Mouse (Mus musculus) cerebellum, postnatal 4 days (tissue): ENCODE results near the gene Crtc1.

ENCODE experiments used
- DNase-seq, 2 experiments: peaks; one replicate each; pipeline ENCODE4 v3.0.0; 2022; ENCODE audit warnings: low spot score in 2 of 2, mixed read lengths in 1 of 2

Crtc1 gene

GRCm38 (mm10) chr8:70439055-70439847 lies at the start of gene Crtc1:
TSS of gene Crtc1 (minus strand) at chr8:70439579.
- DNase-seq: peak; percentile 95 to 98

GRCm38 (mm10) chr8:70488931-70489470 lies 49.6 kb upstream of the Crtc1 start:
- DNase-seq: no peak

GRCm38 (mm10) chr8:70487993-70488796 lies 48.8 kb upstream of the Crtc1 start:
- no peak for DNase-seq

GRCm38 (mm10) chr8:70486941-70487520 lies 47.7 kb upstream of the Crtc1 start, which contains the start of gene Tmem59l:
TSS of gene Tmem59l (minus strand) at chr8:70487358.
- DNase-seq: no peak

GRCm38 (mm10) chr8:70486191-70486681 lies 46.9 kb upstream of the Crtc1 start:
- no peak for DNase-seq

- DNase-seq: no peak
Measured at GRCm38 (mm10) chr8:70482943-70483342, 43.6 kb upstream of the Crtc1 start.

GRCm38 (mm10) chr8:70481908-70482307 lies 42.5 kb upstream of the Crtc1 start:
- DNase-seq: no peak

GRCm38 (mm10) chr8:70477269-70477982 lies 38.0 kb upstream of the Crtc1 start:
- no peak for DNase-seq

GRCm38 (mm10) chr8:70476333-70477268 lies 37.2 kb upstream of the Crtc1 start, which contains the start of gene Klhl26:
TSS of gene Klhl26 (minus strand) at chr8:70476968.
- peak; percentile 84 to 89 for DNase-seq

- DNase-seq: no peak
Measured at GRCm38 (mm10) chr8:70471856-70472255, 32.5 kb upstream of the Crtc1 start.

- DNase-seq: no peak
Measured at GRCm38 (mm10) chr8:70469938-70470337, 30.6 kb upstream of the Crtc1 start.

GRCm38 (mm10) chr8:70469295-70469916 lies 30.0 kb upstream of the Crtc1 start:
- no peak for DNase-seq

GRCm38 (mm10) chr8:70468733-70469132 lies 29.4 kb upstream of the Crtc1 start:
- DNase-seq: no peak

GRCm38 (mm10) chr8:70467907-70468306 lies 28.5 kb upstream of the Crtc1 start:
- no peak for DNase-seq

GRCm38 (mm10) chr8:70467229-70467725 lies 27.9 kb upstream of the Crtc1 start:
- DNase-seq: no peak

- no peak for DNase-seq
Measured at GRCm38 (mm10) chr8:70466771-70467170, 27.4 kb upstream of the Crtc1 start.

- no peak for DNase-seq
Measured at GRCm38 (mm10) chr8:70466305-70466704, 26.9 kb upstream of the Crtc1 start.

- DNase-seq: no peak
Measured at GRCm38 (mm10) chr8:70465701-70466100, 26.3 kb upstream of the Crtc1 start.

GRCm38 (mm10) chr8:70464162-70464561 lies 24.8 kb upstream of the Crtc1 start:
- no peak for DNase-seq
